Mouse (Mus musculus) kidney, embryonic 14.5 days (tissue): ENCODE results near the gene Dock10. TPM values are rescaled to one million over a fixed set of nuclear protein-coding genes. Genes with fewer than 3 reads are reported as not detected.

ENCODE experiments used
- ATAC-seq: fragments of 200-750 bp; cut with Nextera tagmentation; 2 replicates; pipeline ENCODE4 v1.8.0; 2017; ENCODE audit warnings: moderate number of reproducible peaks, mild to moderate bottlenecking, moderate TSS enrichment, moderate library complexity; ENCODE audit not compliant: low FRiP score, low TSS enrichment
- H3K27ac ChIP-seq: fragments of 300-500 bp; sonication (generic); 2 replicates; pipeline ENCODE4 v1.5.1; 2014; ENCODE audit warnings: low read depth, mild to moderate bottlenecking, low read length, moderate library complexity, mixed read lengths
- H3K27me3 ChIP-seq: fragments of 300-500 bp; sonication (generic); 2 replicates; pipeline ENCODE4 v1.6.1; 2014; ENCODE audit warnings: mild to moderate bottlenecking, low read length; ENCODE audit not compliant: control insufficient read depth, insufficient read depth
- H3K36me3 ChIP-seq: fragments of 300-500 bp; sonication (generic); 2 replicates; pipeline ENCODE4 v1.6.1; 2014; ENCODE audit warnings: low read length, mixed read lengths; ENCODE audit not compliant: control insufficient read depth, insufficient read depth
- H3K4me1 ChIP-seq: fragments of 300-500 bp; sonication (generic); 2 replicates; pipeline ENCODE4 v1.6.1; 2014; ENCODE audit warnings: low read length, mixed read lengths; ENCODE audit not compliant: control insufficient read depth, insufficient read depth
- H3K4me2 ChIP-seq: fragments of 300-500 bp; sonication (generic); replicated peaks from 2 replicates; pipeline ENCODE4 v1.6.1; 2014; ENCODE audit warnings: low read depth, mild to moderate bottlenecking, low read length
- H3K4me3 ChIP-seq: fragments of 300-500 bp; sonication (generic); 2 replicates; pipeline ENCODE4 v1.5.1; 2014; ENCODE audit warnings: mild to moderate bottlenecking, low read length
- H3K9ac ChIP-seq: fragments of 300-500 bp; sonication (generic); 2 replicates; pipeline ENCODE4 v1.6.1; 2014; ENCODE audit warnings: low read depth, mild to moderate bottlenecking, low read length, moderate library complexity
- H3K9me3 ChIP-seq: fragments of 300-500 bp; sonication (generic); 2 replicates; pipeline ENCODE4 v1.6.1; 2016; ENCODE audit warnings: low read length; ENCODE audit not compliant: control insufficient read depth
- WGBS: fragments of 180-500 bp; shearing (Covaris S2); extraction: QIAGEN DNeasy Blood & Tissue Kit; methylation state at CpG from one replicate; pipeline ENCODE4 v1.1.7; 2014; 5-methylcytosine and 5-hydroxymethylcytosine counted together
- polyA plus RNA-seq: library from polyadenylated mRNA; unstranded; fragments of >200 nt; fragmentation: Nextera tagmentation; extraction: Ambion mirVana; gene quantifications from 2 replicates; pipeline ENCODE4 v1.2.1, GENCODE M21; 2014

Dock10 gene
- polyA plus RNA-seq, 1 experiment from 2014 or later: 7.1 TPM

DNA sequence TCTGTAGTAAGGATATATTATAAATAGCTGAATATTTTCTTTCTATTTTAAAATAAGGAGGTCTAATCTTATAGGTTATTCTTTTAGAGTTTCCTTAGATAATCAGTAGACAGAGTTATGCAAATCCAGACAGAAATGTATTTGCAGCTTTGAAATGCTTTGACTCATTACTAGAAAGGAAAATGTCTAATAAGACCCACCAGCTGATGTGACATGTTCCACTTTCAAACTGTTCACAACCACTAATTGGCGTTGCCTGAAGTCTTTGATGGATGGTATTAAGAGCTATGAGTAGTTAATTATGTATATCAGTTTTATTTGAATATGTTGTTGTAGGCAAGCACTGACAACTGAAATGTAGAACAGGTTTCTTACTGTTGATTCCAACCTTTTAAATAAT, 298.4 kb downstream of the Dock10 start:
- no peaks in the 10 kb centered on the region for H3K36me3 ChIP-seq
- H3K4me1 ChIP-seq: no peaks in the 10 kb centered on the region
- no peak overlapping the region for H3K9ac ChIP-seq
- no peaks in the 10 kb centered on the region for H3K9me3 ChIP-seq
- H3K4me3 ChIP-seq: no peak overlapping the region
- WGBS: 88% methylated on average over 1 of the region's 1 CpGs
- H3K27ac ChIP-seq: no peak overlapping the region
- ATAC-seq: no peak
- no peak overlapping the region for H3K4me2 ChIP-seq
- no peaks in the 10 kb centered on the region for H3K27me3 ChIP-seq

DNA sequence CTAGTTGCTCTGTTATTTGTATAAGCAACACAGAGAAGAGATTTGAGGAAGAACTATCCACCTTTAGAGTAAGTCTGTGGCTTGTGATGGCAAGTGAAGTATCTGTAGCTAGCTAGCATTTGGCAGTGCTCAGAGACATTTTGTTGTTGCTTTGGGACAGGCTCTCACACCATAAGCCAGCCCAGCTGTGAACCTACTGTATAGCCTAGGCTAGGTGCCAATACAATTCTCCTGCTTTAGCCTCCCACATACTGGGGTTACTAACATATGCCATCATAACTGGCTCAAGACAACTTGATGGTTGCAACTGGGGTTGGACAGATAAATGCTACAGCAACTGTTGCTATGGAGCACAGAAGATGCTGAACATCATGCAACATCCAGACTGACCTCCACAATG, 298.9 kb downstream of the Dock10 start:
- Histone ChIP-seq H3K4me3 (no peak overlapping the region), H3K4me1 (no peaks in the 10 kb centered on the region), H3K9ac (no peak overlapping the region), H3K27me3 (no peaks in the 10 kb centered on the region), H3K27ac (no peak overlapping the region), H3K4me2 (no peak overlapping the region), H3K9me3 (no peaks in the 10 kb centered on the region), H3K36me3 (no peaks in the 10 kb centered on the region)
- ATAC-seq: no peak

DNA sequence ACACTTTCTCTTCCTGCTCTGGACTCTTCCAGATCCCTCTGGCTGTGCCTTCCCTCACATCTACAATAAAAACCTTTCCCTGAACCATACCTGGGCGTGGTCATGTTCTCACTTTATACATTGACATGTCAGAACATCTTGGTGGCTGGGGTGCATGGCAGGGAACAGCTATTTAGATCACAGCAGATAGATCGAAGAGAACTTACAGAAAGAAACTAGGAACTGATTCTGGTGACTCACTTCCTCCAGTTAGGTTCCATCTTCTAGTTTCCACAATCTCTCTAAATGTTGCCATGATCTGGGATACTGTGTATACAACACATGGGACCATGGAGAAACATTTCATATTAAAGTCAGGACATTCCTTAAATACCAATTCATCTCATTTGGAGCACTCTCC, 304.4 kb downstream of the Dock10 start:
- no peak for ATAC-seq
- Histone ChIP-seq H3K4me2 (no peak overlapping the region), H3K4me3 (no peak overlapping the region), H3K36me3 (no peaks in the 10 kb centered on the region), H3K27ac (no peak overlapping the region), H3K4me1 (no peaks in the 10 kb centered on the region), H3K9me3 (no peaks in the 10 kb centered on the region), H3K9ac (no peak overlapping the region), H3K27me3 (no peaks in the 10 kb centered on the region)
- 81% methylated on average over 2 of the region's 2 CpGs for WGBS

DNA sequence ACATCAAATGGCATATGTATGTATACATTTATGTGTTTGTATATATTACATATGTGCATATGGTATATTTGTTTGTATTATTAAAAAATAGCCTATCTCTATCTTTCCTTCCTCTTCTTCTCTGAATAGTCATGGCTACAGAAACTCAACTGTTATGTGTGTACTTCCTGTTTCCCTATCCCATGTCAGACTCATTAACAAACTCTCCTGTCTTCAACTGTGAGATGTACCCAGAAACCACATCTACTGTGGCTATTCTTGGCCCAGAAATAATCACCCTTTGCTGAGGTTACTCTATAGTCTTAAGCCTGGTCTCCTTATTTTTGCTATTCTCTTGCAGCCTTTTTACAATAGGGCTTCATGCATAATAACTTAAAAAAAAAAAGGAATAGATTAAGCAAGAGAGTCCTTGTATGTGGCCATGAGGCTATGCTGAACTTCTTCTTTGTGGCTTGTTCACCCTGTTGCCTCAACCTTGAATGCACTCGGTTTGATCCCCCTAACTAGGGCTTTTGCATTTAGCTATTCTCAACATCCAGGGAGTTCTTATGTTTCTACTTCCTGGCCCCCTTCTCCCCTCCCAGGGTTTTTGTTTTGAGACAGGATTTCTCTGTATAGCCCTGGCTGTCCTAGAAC, 306.3 kb downstream of the Dock10 start:
- Histone ChIP-seq H3K27ac (no peak overlapping the region), H3K4me1 (no peaks in the 10 kb centered on the region), H3K4me3 (no peak overlapping the region), H3K36me3 (no peaks in the 10 kb centered on the region), H3K4me2 (no peak overlapping the region), H3K9ac (no peak overlapping the region), H3K27me3 (no peaks in the 10 kb centered on the region), H3K9me3 (no peaks in the 10 kb centered on the region)
- no peak for ATAC-seq
- WGBS: 82% methylated on average over 1 of the region's 1 CpGs
